Mouse (Mus musculus) forelimb bud, embryonic 11.5 days (tissue): Measurements from ENCODE around the gene Adrb1.
A peak's percentile ranks its signal among the peaks of the same experiment; 100 is the strongest.

Experiments
- DNase-seq: peaks from one replicate; pipeline ENCODE4 v3.0.0-alpha.2; 2012; ENCODE audit warnings: low read depth, low spot score

The Adrb1 gene

GRCm38 (mm10) chr19:56703238-56704097 is 18.5 kb upstream of the Adrb1 start:
- DNase-seq: no peak

GRCm38 (mm10) chr19:56705026-56705675 is 16.8 kb upstream of the Adrb1 start:
- no peak for DNase-seq

- no peak for DNase-seq
These were observed 13.2 kb upstream of the Adrb1 start for GRCm38 (mm10) chr19:56708794-56709193.

- DNase-seq: no peak
These were observed 11.7 kb upstream of the Adrb1 start for GRCm38 (mm10) chr19:56710131-56710905.

- no peak for DNase-seq
These were observed 8.4 kb upstream of the Adrb1 start for GRCm38 (mm10) chr19:56713613-56714012.

- DNase-seq: peak; percentile 43
These were observed 7.3 kb upstream of the Adrb1 start for GRCm38 (mm10) chr19:56714661-56715170.

GRCm38 (mm10) chr19:56718046-56718445 is 4.0 kb upstream of the Adrb1 start:
- no peak for DNase-seq

- no peak for DNase-seq
These were observed 1.1 kb upstream of the Adrb1 start for GRCm38 (mm10) chr19:56720882-56721281.

GRCm38 (mm10) chr19:56722291-56722707 is 300 bp downstream of the Adrb1 start:
- no peak for DNase-seq

- DNase-seq: no peak
These were observed 822 bp downstream of the Adrb1 start for GRCm38 (mm10) chr19:56722711-56723330.

- peak; percentile 29 for DNase-seq
These were observed 1.5 kb downstream of the Adrb1 start for GRCm38 (mm10) chr19:56723331-56724125.

- no peak for DNase-seq
These were observed 2.2 kb downstream of the Adrb1 start for GRCm38 (mm10) chr19:56724126-56724597.

GRCm38 (mm10) chr19:56727170-56727877 is 5.3 kb downstream of the Adrb1 start:
- no peak for DNase-seq

- DNase-seq: no peak
These were observed 12.1 kb downstream of the Adrb1 start for GRCm38 (mm10) chr19:56734033-56734572.

GRCm38 (mm10) chr19:56735747-56736146 is 13.7 kb downstream of the Adrb1 start:
- DNase-seq: no peak

- DNase-seq: no peak
These were observed 14.3 kb downstream of the Adrb1 start for GRCm38 (mm10) chr19:56736287-56736686.

GRCm38 (mm10) chr19:56745061-56745460 is 23.1 kb downstream of the Adrb1 start:
- DNase-seq: no peak

- no peak for DNase-seq
These were observed 23.5 kb downstream of the Adrb1 start for GRCm38 (mm10) chr19:56745528-56745927.

GRCm38 (mm10) chr19:56746618-56747017 is 24.6 kb downstream of the Adrb1 start:
- no peak for DNase-seq

- DNase-seq: no peak
These were observed 25.9 kb downstream of the Adrb1 start for GRCm38 (mm10) chr19:56747878-56748277.
